Mouse (Mus musculus) layer of hippocampus, adult 11-12 months (tissue): ENCODE data around the gene Tfap2e.

ENCODE experiments used
- DNase-seq: peaks from one replicate; pipeline ENCODE4 v3.0.0; 2022; ENCODE audit warnings: low spot score

Gene Tfap2e

DNA sequence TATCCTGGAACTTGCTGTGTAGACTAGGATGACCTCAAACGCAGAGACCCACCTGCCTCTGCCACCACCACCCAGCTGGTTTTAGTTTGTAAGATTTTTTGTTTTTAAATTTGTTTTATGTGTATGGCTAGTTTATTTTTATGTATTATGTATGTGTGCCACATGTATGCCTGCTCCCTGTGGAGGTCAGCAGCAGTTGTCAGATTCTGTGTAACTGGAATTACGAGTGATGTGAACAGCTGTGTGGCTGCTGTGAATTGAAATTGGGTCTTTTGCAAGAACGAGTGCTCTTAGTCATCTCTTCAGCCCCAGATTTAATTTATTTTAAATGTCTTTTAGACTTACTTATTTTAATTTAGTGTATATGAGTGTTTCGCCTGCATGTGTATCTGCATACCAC, 39.1 kb downstream of the Tfap2e start:
- DNase-seq = no peak

DNA sequence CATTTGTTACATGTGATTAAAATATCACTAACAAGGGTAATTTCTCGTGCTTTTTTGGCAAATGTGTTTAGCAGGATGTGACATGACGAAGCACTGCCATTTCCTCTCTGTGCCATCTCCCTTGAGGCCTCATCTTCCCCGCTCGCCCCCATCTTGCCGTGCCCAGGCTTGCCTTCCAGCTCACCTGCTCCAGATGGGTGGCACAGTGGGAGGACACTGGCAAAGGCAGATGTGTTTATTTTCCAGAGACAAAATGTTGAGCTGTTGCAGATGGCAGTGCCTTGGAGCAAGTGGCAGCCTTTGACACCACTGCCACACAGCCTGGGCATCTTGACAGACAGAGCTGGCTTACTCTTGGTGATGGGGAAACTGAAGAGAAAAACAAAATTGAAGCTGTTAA, 43.0 kb downstream of the Tfap2e start:
- DNase-seq = no peak

GRCm38 (mm10) chr4:126689457-126689856, 46.6 kb downstream of the Tfap2e start:
- DNase-seq = no peak

- DNase-seq = no peak
These were observed 53.0 kb downstream of the Tfap2e start for GRCm38 (mm10) chr4:126683084-126683483.

DNA sequence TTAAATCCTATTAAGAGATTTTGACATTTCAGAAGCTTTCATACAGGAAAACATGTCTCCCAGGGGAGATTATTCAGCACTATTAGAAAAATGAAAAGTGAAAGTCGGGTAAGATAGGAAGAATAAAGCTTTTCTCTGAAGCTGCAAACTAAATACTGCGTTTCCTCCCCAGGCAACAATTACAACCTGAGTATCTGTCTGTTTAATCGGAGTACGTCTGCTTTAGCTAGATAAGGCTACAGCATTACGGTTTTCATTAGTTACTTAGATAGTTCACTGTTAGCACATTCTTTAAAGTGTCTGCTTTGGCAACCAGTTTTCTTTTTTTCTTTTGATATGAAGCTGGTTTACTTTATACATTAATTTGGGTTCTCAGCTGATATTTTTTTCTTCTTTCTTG, 53.7 kb downstream of the Tfap2e start:
- DNase-seq = no peak

DNA sequence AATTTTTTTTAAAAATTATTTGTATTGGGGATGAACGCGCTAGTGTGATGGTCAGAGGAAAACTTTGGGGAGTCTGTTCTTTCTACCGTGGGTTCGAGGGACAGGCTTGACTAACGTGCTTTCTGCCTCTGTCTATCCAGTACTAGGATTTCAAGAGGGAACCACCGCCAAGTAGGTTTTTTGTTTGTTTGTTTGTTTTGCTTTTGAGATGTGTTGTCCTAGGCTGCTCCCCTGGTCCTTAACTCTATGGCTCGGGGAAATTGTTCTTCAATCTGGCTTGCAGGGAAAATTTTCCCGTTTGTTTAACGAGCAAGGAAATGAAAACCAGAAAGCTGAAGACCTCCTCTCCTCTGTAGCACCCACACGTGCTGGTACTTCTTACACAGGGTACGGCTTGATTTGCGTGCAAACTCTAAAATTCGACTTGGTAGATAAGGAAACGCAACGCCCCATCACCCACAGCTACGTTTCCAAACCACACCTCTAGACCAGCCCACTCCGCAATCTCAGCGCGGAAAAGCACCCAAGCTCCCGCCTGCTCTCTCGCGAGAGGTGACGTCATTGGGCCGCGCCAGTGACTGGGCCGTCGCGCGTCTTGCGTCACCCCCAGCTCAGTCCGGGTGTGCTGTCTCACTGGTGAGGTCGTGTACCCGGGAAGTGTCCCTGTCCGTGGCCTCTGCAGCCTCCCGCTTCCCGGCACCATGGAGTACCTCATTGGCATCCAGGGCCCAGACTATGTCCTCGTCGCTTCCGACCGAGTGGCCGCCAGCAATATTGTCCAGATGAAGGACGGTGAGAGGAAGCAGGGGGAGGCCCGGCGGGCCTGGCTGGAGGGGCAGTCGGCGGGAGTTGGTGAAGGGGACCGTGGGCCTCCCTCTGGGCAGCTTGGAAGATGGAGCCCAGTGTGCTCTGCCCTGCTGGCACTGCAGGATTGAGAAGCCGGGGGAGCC, 58.7 kb downstream of the Tfap2e start, which contains the start of gene Psmb2:
Gene Psmb2, plus strand, starts transcription at position 577 of the 950 bp plus-strand sequence.
- DNase-seq = peak; percentile 97

GRCm38 (mm10) chr4:126667075-126667474, 69.0 kb downstream of the Tfap2e start:
- DNase-seq = no peak
